Mouse (Mus musculus) CD4-positive naive resting alpha-beta T cell, adult 57 days (primary cell): ENCODE results near the gene Amd1. TPM values are rescaled to one million over a fixed set of nuclear protein-coding genes. Genes with fewer than 3 reads are reported as not detected.

Experiments
- total RNA-seq: library from RNA; stranded (reverse); gene quantifications from one replicate; pipeline ENCODE4 v1.2.4, GENCODE M21; 2023

Amd1 gene
- total RNA-seq = 82.5 TPM

GRCm38 (mm10) chr10:40302140-40302985, at the start of gene Amd1:
Gene Amd1 (minus strand): TSS chr10:40302186.

DNA sequence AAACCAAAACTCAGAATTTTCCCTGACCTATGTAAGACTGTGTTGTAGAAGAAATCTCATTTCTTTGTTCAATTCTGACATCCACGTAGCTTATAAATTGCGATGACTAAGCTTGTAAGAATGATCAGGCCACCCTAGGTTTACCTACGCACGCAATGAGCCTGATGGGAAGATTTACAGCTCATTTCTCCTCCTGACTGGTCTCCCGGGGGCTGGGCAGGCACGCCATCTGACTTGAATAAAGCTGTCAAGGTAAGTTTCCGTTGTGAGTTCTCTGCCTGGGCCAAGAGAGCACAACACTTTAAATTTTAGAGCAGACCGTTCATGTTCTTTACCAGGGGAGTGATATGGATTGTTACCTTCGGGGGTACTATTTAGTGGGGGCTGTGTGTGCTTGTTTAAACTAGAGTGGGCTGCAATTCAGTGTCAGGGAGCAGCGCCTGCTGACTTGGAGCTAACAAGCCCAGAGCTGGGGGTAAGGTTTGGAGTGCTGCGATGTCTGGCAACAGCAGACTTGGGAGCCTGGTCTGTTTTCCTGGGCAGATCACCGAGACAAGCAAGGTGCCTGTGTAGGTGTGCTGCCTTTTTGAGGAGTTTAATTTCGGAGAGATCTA, 37.5 kb upstream of the Amd1 start, which contains the start of gene Cdk19:
Gene Cdk19 (plus strand): TSS at position 214 of the 614 bp plus-strand sequence.

GRCm38 (mm10) chr10:40257414-40258255, 44.4 kb downstream of the Amd1 start, which contains the start of gene Gtf3c6:
Gene Gtf3c6 (minus strand): TSS chr10:40258108.

DNA sequence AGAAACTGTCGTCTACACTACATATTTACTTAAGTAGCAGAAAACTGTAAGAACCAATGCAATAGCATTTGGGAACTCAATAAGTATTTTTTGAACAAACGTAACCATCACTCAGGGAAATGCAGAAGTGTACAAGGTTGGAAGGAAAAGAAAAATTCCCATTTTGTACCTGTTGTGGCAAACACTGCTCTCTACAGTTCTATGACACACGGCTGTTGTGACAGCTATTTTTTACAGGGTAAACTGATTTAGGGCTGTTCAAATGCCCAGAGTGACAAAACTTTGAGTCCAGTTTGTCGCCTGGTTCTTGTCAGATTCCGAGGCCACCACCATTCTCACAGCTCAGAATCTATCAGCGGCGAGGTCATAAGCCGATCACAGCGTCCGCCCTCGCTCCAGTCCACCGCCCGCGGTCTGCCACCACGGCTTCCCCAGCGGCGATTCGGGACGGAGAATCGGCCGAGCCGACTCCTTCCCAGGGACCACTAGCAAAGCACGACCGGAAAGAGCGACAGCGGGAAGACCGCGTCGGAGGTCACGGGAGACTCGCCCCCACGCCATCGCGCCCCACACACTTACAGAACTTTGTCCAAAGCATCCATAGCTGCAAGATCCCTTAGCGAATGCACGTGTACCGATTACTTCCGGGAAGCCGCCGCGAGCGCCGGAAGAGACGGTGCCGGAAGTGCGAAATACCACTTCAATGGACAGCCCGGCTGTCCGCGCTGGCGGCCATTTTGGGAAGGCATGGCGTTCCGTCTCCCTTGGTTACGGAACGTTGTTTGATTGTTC, 55.4 kb downstream of the Amd1 start, which contains the start of gene Rpf2:
Gene Rpf2 (minus strand): TSS at position 663 of the 792 bp plus-strand sequence.

Other genes with a start within 250 kb of the Amd1 start
- 7.2 TPM for gene Slc16a10, start 159.9 kb downstream of the Amd1 start, total RNA-seq
- gene Rpf2, start 55.1 kb downstream of the Amd1 start, total RNA-seq = 18.9 TPM
- 24.9 TPM for gene Gtf3c6, start 44.1 kb downstream of the Amd1 start, total RNA-seq
- gene Cdk19, start 37.4 kb upstream of the Amd1 start, total RNA-seq = 42.3 TPM